Mouse (Mus musculus) hematopoietic stem cell, adult 5-6 weeks (primary cell): Measurements from ENCODE around the gene Rbm19. TPM values are rescaled to one million over a fixed set of nuclear protein-coding genes. Genes with fewer than 3 reads are reported as not detected.
A peak's percentile ranks its signal among the peaks of the same experiment; 100 is the strongest.

Source experiments
- ATAC-seq, 2 experiments: fragments of 125-278 bp in 1 of 2; replicated peaks in 1 of 2; 2 replicates each; pipeline ENCODE4 v1.8.0; 2016 to 2017; ENCODE audit warnings: inconsistent platforms in 2 of 2, mild to moderate bottlenecking in 2 of 2, moderate number of reproducible peaks in 2 of 2, low read depth in 1 of 2, moderate TSS enrichment in 1 of 2; ENCODE audit not compliant: low FRiP score in 2 of 2, poor library complexity in 2 of 2, severe bottlenecking in 2 of 2, insufficient read depth in 1 of 2, low TSS enrichment in 1 of 2
- total RNA-seq: library from RNA; stranded (forward); fragments of 172-1452, 232-1000 nt; gene quantifications from 2 replicates; pipeline ENCODE4 v1.2.3, GENCODE M21; 2017

The Rbm19 gene
- total RNA-seq, 1 experiment from 2014 or later = 17.3 TPM

GRCm38 (mm10) chr5:120129070-120129469 lies 12.8 kb downstream of the Rbm19 start:
- no peak for ATAC-seq

- ATAC-seq = no peak
Measured at GRCm38 (mm10) chr5:120129761-120130160, 13.5 kb downstream of the Rbm19 start.

- ATAC-seq = no peak
Measured at GRCm38 (mm10) chr5:120130163-120130562, 13.9 kb downstream of the Rbm19 start.

- no peak for ATAC-seq
Measured at GRCm38 (mm10) chr5:120131600-120131999, 15.3 kb downstream of the Rbm19 start.

- peak in 1 of 2 experiments; percentile 47; a peak in 1 of 4 replicates for ATAC-seq
Measured at GRCm38 (mm10) chr5:120134000-120134399, 17.7 kb downstream of the Rbm19 start.

GRCm38 (mm10) chr5:120135337-120135736 lies 19.1 kb downstream of the Rbm19 start:
- no peak for ATAC-seq

GRCm38 (mm10) chr5:120135823-120136222 lies 19.6 kb downstream of the Rbm19 start:
- no peak for ATAC-seq

- peak in 1 of 2 experiments; percentile 5; a peak in 1 of 4 replicates for ATAC-seq
Measured at GRCm38 (mm10) chr5:120136236-120136675, 20.0 kb downstream of the Rbm19 start.

GRCm38 (mm10) chr5:120137038-120137437 lies 20.8 kb downstream of the Rbm19 start:
- no peak for ATAC-seq

- no peak for ATAC-seq
Measured at GRCm38 (mm10) chr5:120137846-120138245, 21.6 kb downstream of the Rbm19 start.

- ATAC-seq = no peak
Measured at GRCm38 (mm10) chr5:120138406-120138805, 22.1 kb downstream of the Rbm19 start.

GRCm38 (mm10) chr5:120139224-120139623 lies 23.0 kb downstream of the Rbm19 start:
- no peak for ATAC-seq

- ATAC-seq = no peak
Measured at GRCm38 (mm10) chr5:120143941-120144340, 27.7 kb downstream of the Rbm19 start.

GRCm38 (mm10) chr5:120145371-120146050 lies 29.2 kb downstream of the Rbm19 start:
- no peak for ATAC-seq

- no peak for ATAC-seq
Measured at GRCm38 (mm10) chr5:120146051-120146385, 29.8 kb downstream of the Rbm19 start.

- ATAC-seq = no peak
Measured at GRCm38 (mm10) chr5:120146909-120147308, 30.6 kb downstream of the Rbm19 start.

- no peak for ATAC-seq
Measured at GRCm38 (mm10) chr5:120148246-120148645, 32.0 kb downstream of the Rbm19 start.

- no peak for ATAC-seq
Measured at GRCm38 (mm10) chr5:120151145-120151544, 34.9 kb downstream of the Rbm19 start.

GRCm38 (mm10) chr5:120153140-120153539 lies 36.9 kb downstream of the Rbm19 start:
- no peak for ATAC-seq
